Mouse (Mus musculus) large intestine, adult 2 months (tissue): ENCODE results near the gene Tnni1. TPM values are rescaled to one million over a fixed set of nuclear protein-coding genes. Genes with fewer than 3 reads are reported as not detected.

Experiments
- DNase-seq: peaks from one replicate; pipeline ENCODE4 v3.0.0-alpha.2; 2012; ENCODE audit warnings: low read depth, low spot score
- WGBS: fragments of 180-500 bp; shearing (Covaris S2); methylation state at CpG from one replicate; pipeline ENCODE4 v1.1.7; 2018; 5-methylcytosine and 5-hydroxymethylcytosine counted together
- polyA plus RNA-seq: library from polyadenylated mRNA; depleted of rRNA; stranded (reverse); fragments of >200 nt; gene quantifications from 2 replicates; pipeline ENCODE4 v1.2.3, GENCODE M21; 2012; rRNA removed

Gene Tnni1
- polyA plus RNA-seq: 0.66 and 1.3 TPM in 2 replicates

GRCm38 (mm10) chr1:135778780-135779535 is at the start of gene Tnni1:
Tnni1 (plus strand) TSS chr1:135779434.
- WGBS: 20% methylated on average over 22 of the region's 22 CpGs
- no peak for DNase-seq

- WGBS: 35% methylated on average over 4 of the region's 4 CpGs
- DNase-seq: no peak
These were observed 49.4 kb upstream of the Tnni1 start for GRCm38 (mm10) chr1:135729821-135730220.

GRCm38 (mm10) chr1:135730296-135730695 is 48.9 kb upstream of the Tnni1 start:
- no peak for DNase-seq
- WGBS: 10% methylated on average over 3 of the region's 3 CpGs

DNA sequence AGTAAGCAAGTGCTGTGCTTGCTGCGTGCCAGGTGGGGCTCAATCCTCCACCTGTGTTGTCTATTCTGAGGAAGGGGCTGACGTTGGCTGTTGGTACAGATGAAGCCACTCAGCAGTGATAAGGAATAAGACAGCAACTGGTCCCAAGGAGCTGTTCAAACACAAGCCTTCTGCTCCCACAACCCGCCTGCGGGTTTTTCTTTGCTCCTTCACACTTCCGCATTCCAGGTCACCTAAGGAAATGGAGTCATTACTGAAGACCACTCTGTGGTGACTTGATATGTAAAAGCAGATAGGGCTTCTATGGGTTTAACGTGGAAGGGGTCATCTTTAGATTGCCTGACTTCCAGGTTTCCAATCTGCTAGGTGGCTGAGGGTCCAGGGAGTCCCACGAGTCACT is 47.8 kb upstream of the Tnni1 start:
- no peak for DNase-seq
- 60% methylated on average over 7 of the region's 7 CpGs for WGBS

GRCm38 (mm10) chr1:135731897-135732684 is 47.1 kb upstream of the Tnni1 start:
- whole genome bisulfite sequencing: 37% methylated on average over 11 of the region's 11 CpGs
- no peak for DNase-seq

DNA sequence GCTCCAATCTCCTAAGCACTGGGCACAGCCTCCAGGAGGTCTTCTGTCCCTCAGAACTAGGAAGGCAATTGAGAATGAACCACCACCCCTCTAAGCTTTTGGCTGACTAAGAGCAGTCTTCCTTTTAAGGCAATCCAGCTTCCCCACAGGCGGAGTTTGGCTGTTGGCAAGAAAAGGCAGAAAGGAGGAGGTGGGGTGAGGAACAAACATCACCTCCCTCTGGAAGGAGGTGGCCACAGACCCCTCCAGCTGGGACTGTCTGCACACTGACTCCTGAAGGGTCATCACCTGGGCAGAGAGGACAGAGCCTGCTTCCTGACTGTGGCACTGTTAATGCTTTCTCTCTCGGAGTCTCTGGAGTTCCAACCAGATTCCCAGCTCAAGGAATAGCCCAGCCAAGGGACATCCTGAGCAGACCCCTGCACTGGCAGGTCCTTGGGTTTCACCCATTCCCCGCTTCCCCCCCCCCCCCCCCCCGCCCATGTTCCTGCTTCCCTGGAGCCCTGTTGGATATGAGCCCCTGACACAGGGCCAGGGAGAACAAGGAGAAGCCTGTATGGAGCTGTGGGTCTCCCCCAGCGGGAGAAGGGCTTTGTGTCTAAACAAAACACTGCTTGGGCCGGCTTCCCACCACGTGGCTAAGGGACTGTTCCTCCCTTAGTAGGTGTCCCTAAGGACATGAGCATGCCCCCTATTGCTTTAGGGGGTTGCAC is 44.9 kb upstream of the Tnni1 start:
- 56% methylated on average over 7 of the region's 7 CpGs for WGBS
- no peak for DNase-seq

DNA sequence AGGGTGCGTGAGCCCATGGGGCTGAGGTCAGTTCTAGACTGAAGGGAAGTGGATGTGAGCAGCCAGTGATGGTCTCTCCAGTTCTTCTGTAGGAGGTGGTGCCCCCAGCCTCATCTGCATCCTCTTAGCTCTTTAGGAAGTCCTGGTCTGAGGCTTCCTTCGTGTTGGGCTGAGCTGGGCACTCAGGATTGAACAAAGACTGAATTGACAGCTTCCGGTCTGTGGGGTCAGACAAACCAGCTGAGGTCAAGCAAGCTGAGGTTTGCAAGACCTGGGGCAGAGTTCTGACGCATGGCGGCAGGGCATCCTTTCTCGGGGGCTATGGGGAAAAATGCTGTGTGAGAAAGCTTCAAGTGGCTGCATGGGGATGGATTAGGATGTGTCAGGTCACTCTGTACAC is 43.8 kb upstream of the Tnni1 start:
- 78% methylated on average over 6 of the region's 6 CpGs for WGBS
- no peak for DNase-seq

- 79% methylated on average over 7 of the region's 7 CpGs for WGBS
- DNase-seq: no peak
These were observed 34.2 kb upstream of the Tnni1 start for GRCm38 (mm10) chr1:135744987-135745386.

- WGBS: 79% methylated on average over 4 of the region's 4 CpGs
- DNase-seq: no peak
These were observed 33.0 kb upstream of the Tnni1 start for GRCm38 (mm10) chr1:135746248-135746647.

GRCm38 (mm10) chr1:135752737-135753348 is 26.4 kb upstream of the Tnni1 start:
- WGBS: 10% methylated on average over 10 of the region's 10 CpGs

GRCm38 (mm10) chr1:135755287-135755686 is 23.9 kb upstream of the Tnni1 start:
- 39% methylated on average over 9 of the region's 9 CpGs for WGBS

More at GRCm38 (mm10) chr1:135752737-135753348, 26.4 kb upstream of the Tnni1 start:
- DNase-seq: peak; percentile 90

DNA sequence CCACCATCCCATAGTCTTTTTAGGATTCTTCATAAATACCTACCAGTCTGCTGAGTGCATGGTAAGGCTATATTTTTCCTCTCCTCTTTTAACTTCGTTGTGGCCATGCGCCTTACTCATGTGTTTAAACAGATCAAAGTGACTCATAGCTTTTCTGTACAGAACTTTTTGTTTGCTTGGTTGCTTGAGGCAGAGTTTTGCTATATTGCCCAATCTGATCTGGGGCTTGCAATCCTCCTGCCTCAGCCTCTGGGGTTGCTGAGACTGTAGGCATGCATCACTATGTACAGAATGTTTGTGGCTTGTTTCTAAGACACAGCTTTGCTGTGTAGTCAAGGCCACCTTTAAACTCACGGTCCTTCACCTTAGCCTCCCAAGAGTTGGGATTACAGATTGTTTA is 23.3 kb upstream of the Tnni1 start:
- DNase-seq: no peak
- 47% methylated on average over 3 of the region's 3 CpGs for WGBS

More at GRCm38 (mm10) chr1:135755287-135755686, 23.9 kb upstream of the Tnni1 start:
- DNase-seq: no peak

DNA sequence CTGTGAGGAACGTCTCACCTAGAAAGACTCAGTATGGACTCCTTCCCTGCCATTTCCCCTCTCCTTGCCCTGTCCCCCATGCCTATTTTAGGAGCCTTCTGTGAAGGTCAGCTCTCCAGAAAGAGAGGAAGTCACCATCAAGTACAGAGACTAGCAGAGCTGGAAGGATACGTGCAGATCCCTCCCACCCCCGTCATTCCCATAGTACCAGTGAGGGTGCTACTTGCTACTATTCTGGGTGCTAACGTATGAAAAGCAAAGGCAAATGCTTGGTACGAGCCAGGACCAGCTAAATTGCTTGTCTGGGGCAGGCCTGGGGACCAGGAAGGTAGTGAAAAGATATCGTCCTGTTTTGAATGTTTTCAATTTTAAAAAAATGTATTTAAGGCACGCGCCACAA is 21.9 kb upstream of the Tnni1 start:
- WGBS: 81% methylated on average over 8 of the region's 8 CpGs
- DNase-seq: no peak

DNA sequence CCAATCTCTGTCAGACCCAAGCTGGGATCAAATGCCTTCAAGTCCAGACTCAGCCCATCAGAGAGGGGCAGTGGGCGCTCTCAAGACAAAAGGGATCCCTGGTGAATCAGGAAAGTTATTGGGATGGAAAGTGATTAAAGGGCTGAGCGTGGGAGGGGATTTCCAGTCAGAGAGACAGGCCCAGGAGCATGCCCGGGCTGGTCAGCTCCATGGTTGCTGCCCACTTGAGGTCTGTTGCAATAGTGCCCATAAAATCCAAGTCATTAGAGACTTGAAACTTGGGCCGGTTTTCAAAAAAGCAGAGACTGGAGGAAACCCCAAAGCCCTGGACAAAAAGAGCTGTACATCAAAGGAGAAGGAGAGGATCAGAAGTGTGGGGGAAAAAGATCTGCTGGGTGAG is 19.5 kb upstream of the Tnni1 start:
- 60% methylated on average over 4 of the region's 4 CpGs for WGBS

DNA sequence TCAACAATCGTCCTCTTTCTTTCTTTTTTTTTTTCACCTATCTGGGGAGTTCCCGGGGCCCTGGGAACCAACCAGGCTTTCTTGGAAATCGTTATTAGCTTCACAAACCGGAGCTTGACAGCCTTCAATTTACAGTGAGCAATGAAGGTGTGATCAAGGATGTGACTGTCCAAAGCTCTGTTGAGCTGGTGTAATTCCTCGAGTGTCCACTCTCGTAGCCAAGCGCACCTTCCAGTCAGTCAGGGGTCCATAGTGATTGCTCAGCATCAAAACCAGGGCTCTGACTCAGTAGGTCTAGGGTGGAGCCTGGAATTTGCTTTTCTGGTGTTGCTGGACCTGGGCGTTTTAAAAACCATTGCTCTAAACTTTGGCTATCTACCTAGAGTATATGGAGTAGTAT is 19.0 kb upstream of the Tnni1 start:
- no peak for DNase-seq
- 43% methylated on average over 8 of the region's 8 CpGs for WGBS

More for the DNA sequence above, 19.5 kb upstream of the Tnni1 start:
- no peak for DNase-seq

DNA sequence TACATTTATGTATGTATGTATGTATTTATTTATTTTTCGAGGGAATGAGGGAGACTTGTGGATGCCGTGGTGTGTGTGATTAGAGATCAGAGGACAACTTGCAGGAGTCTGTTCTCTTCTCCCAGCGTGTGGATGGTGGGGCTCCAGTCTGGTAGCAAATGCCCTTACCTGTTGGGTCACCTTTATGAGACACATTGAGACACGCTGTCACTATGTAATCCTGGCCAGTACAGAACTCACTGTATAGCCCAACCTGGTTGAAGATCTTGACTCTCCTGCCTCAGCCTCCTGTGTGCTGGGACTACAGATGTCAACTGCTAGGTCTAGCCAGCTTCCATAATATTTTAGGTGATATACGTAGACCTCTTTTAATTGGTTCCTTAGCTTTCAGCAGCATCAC is 17.5 kb upstream of the Tnni1 start:
- no peak for DNase-seq
- 83% methylated on average over 5 of the region's 5 CpGs for WGBS

- DNase-seq: no peak
- 74% methylated on average over 9 of the region's 9 CpGs for WGBS
These were observed 15.6 kb upstream of the Tnni1 start for GRCm38 (mm10) chr1:135763503-135764205.

DNA sequence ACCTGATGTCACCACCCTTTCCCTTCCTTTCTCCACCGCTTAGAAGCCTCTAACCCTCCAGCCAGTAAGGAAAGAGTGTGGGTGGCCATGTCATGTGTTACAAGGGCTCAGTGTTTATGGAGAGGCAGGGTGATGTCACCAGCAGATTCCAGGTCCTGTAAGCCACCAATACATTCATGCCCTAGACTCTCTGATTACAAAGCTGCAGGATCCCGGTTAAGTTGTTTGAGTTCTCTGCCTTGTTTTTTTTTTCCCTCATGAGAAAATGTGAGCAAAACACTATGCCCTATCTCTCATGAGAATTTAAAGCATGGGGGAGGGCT is 15.1 kb upstream of the Tnni1 start:
- no peak for DNase-seq
- WGBS: 53% methylated on average over 2 of the region's 2 CpGs
